Mouse (Mus musculus) heart, postnatal 0 days (tissue): Measurements from ENCODE around the gene Dab2.

Source experiments
- CTCF ChIP-seq: IDR thresholded peaks from 2 replicates; pipeline ENCODE4 v1.5.1; 2016; ENCODE audit warnings: antibody characterized with exemption, control low read depth, low read depth
- EP300 ChIP-seq: IDR thresholded peaks from 2 replicates; pipeline ENCODE4 v1.6.1; 2016; ENCODE audit warnings: antibody characterized with exemption, low read depth

GRCm38 (mm10) chr15:6483561-6483960, 184.0 kb downstream of the Dab2 start:
- TF ChIP-seq EP300 = no peak
- no peak for TF ChIP-seq CTCF
